Mouse (Mus musculus): Measurements from ENCODE around the gene Cacna2d1. TPM values are rescaled to one million over a fixed set of nuclear protein-coding genes. Genes with fewer than 3 reads are reported as not detected.
A peak's percentile ranks its signal among the peaks of the same experiment; 100 is the strongest.

Gene Cacna2d1
- total RNA-seq, 2 experiments from 2014 or later: 141 to 157 TPM

- DNase-seq (ENCODE audit: low spot score in 2 of 2): no peak
Observed at GRCm38 (mm10) chr5:16376329-16376908, 441.9 kb downstream of the Cacna2d1 start.

DNA sequence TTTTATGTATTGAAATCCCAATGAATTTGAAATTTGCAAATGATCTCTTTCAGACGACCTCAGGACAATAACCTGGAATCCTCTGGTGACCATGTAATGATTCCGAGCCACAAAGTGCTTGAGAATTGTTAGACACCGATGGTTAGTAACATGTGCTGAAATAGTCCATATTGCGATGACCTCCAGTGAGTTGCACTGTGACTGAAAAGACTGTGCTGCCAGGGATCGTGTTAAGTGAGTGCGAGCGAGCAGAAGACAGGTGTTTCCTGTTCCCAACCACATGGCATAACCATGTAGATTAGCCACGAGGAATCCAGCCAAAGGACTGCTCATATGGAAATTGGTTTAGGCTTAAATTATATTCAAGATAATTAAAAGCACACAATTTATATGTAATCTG, 475.5 kb downstream of the Cacna2d1 start:
- no peak for DNase-seq (ENCODE audit: low spot score in 2 of 2)

GRCm38 (mm10) chr5:16414693-16415092, 480.2 kb downstream of the Cacna2d1 start:
- DNase-seq (ENCODE audit: low spot score in 2 of 2): no peak

GRCm38 (mm10) chr5:16417996-16418395, 483.5 kb downstream of the Cacna2d1 start:
- peak; percentile 6 to 41 for DNase-seq (ENCODE audit: low spot score in 2 of 2)

DNA sequence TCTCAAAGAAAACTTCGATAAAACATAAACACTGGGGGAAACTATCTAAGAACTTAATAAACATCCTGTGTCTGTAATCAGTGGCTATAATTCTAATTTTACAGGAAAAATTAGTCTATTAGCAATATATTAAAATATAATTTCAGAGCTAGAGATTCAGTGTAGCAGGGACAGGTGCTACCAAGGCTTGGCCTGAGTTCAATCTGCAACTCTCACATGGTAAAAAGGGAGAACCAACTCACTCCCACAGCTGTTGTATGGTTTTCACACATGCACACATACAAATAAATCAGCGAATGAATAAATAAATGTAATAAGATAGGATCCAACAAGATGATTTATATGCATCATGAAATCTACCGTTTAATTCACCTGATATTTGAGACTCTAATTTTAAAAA, 484.0 kb downstream of the Cacna2d1 start:
- no peak for DNase-seq (ENCODE audit: low spot score in 2 of 2)

Other genes with a start within 250 kb of the Cacna2d1 start
- gene Speer4c, start 220.4 kb upstream of the Cacna2d1 start, total RNA-seq (2021): not detected

Data from layer of hippocampus, adult 18-20 months (tissue).